Mouse (Mus musculus) fat pad, adult 2 months (tissue): Measurements from ENCODE around the gene 6030445D17Rik.
A peak's percentile ranks its signal among the peaks of the same experiment; 100 is the strongest.

Experiments
- DNase-seq: peaks from one replicate; pipeline ENCODE4 v3.0.0-alpha.2; 2011; ENCODE audit warnings: low read depth, low spot score; ENCODE audit errors: extremely low read depth

The 6030445D17Rik gene

GRCm38 (mm10) chr4:136462086-136462838 is at the start of gene 6030445D17Rik:
TSS of gene 6030445D17Rik (plus strand) at chr4:136462250.
- DNase-seq = no peak

- DNase-seq = no peak
Measured at GRCm38 (mm10) chr4:136415477-136415876, 46.6 kb upstream of the 6030445D17Rik start.

- DNase-seq = no peak
Measured at GRCm38 (mm10) chr4:136418962-136419361, 43.1 kb upstream of the 6030445D17Rik start.

- no peak for DNase-seq
Measured at GRCm38 (mm10) chr4:136419386-136419785, 42.7 kb upstream of the 6030445D17Rik start.

GRCm38 (mm10) chr4:136423224-136423623 is 38.8 kb upstream of the 6030445D17Rik start, which contains the start of gene Htr1d:
TSS of gene Htr1d (plus strand) at chr4:136423524.
- DNase-seq = no peak

GRCm38 (mm10) chr4:136424120-136424999 is 37.7 kb upstream of the 6030445D17Rik start:
- DNase-seq = no peak

GRCm38 (mm10) chr4:136425000-136425288 is 37.1 kb upstream of the 6030445D17Rik start:
- DNase-seq = no peak

- no peak for DNase-seq
Measured at GRCm38 (mm10) chr4:136430609-136431375, 31.3 kb upstream of the 6030445D17Rik start.

GRCm38 (mm10) chr4:136431376-136431693 is 30.7 kb upstream of the 6030445D17Rik start:
- no peak for DNase-seq

- no peak for DNase-seq
Measured at GRCm38 (mm10) chr4:136434029-136434428, 28.0 kb upstream of the 6030445D17Rik start.

GRCm38 (mm10) chr4:136439106-136439505 is 22.9 kb upstream of the 6030445D17Rik start:
- DNase-seq = peak; percentile 76

GRCm38 (mm10) chr4:136441354-136442043 is 20.6 kb upstream of the 6030445D17Rik start:
- DNase-seq = no peak

GRCm38 (mm10) chr4:136444561-136444960 is 17.5 kb upstream of the 6030445D17Rik start:
- DNase-seq = no peak

GRCm38 (mm10) chr4:136449795-136450194 is 12.3 kb upstream of the 6030445D17Rik start:
- no peak for DNase-seq

- no peak for DNase-seq
Measured at GRCm38 (mm10) chr4:136450271-136450670, 11.8 kb upstream of the 6030445D17Rik start.

- no peak for DNase-seq
Measured at GRCm38 (mm10) chr4:136451564-136451963, 10.5 kb upstream of the 6030445D17Rik start.

- DNase-seq = no peak
Measured at GRCm38 (mm10) chr4:136452286-136452685, 9.8 kb upstream of the 6030445D17Rik start.

- no peak for DNase-seq
Measured at GRCm38 (mm10) chr4:136452792-136453191, 9.3 kb upstream of the 6030445D17Rik start.

GRCm38 (mm10) chr4:136454850-136455260 is 7.2 kb upstream of the 6030445D17Rik start:
- DNase-seq = no peak

- DNase-seq = no peak
Measured at GRCm38 (mm10) chr4:136456516-136457218, 5.4 kb upstream of the 6030445D17Rik start.
